Mouse (Mus musculus): ENCODE data around the gene Nelfa.

- TF ChIP-seq POLR2A (IDR thresholded peaks at IDR 0.05; ENCODE audit: extremely low read depth, insufficient read depth, low read length) (peak; percentile 12; the same call in 1 of the 2 replicates), CTCF (IDR thresholded peaks at IDR 0.05; ENCODE audit: extremely low read depth, insufficient read depth, low read length) (peak; percentile 89)
Measured at GRCm38 (mm10) chr5:33954354-33954753, 18.1 kb upstream of the Nelfa start.

Data from cortical plate, adult 2 months (tissue).